Mouse (Mus musculus) embryonic fibroblast, embryonic 13.5 days (primary cell): ENCODE results near the gene Mrgprb3. TPM values are rescaled to one million over a fixed set of nuclear protein-coding genes. Genes with fewer than 3 reads are reported as not detected.

Experiments used
- H3K27ac ChIP-seq: 2 replicates; pipeline ENCODE4 v1.5.1; 2012; ENCODE audit warnings: low read length, control low read depth, inconsistent platforms; ENCODE audit not compliant: insufficient read depth
- H3K4me1 ChIP-seq: 2 replicates; pipeline ENCODE4 v1.6.1; 2011; ENCODE audit warnings: low read length; ENCODE audit not compliant: control insufficient read depth, insufficient read depth
- H3K4me3 ChIP-seq: 2 replicates; pipeline ENCODE4 v1.5.1; 2011; ENCODE audit warnings: mild to moderate bottlenecking, control low read depth, low read length; ENCODE audit not compliant: insufficient read depth
- CTCF ChIP-seq: IDR thresholded peaks from 2 replicates; pipeline ENCODE4 v1.5.1; 2011; ENCODE audit warnings: mild to moderate bottlenecking, control low read depth, low read length, moderate library complexity, borderline replicate concordance; ENCODE audit not compliant: insufficient read depth
- POLR2A ChIP-seq: IDR thresholded peaks from 2 replicates; pipeline ENCODE4 v1.6.1; 2011; ENCODE audit warnings: low read depth, mild to moderate bottlenecking, control low read depth, low read length, moderate library complexity
- polyA plus RNA-seq: library from polyadenylated mRNA; stranded (reverse); fragments of >200 nt; gene quantifications from 2 replicates; pipeline ENCODE4 v1.2.4, GENCODE M21; 2011; ENCODE audit warnings: low read depth; ENCODE audit not compliant: missing spikeins, insufficient read length

Gene Mrgprb3
- polyA plus RNA-seq: not detected in 2 replicates

DNA sequence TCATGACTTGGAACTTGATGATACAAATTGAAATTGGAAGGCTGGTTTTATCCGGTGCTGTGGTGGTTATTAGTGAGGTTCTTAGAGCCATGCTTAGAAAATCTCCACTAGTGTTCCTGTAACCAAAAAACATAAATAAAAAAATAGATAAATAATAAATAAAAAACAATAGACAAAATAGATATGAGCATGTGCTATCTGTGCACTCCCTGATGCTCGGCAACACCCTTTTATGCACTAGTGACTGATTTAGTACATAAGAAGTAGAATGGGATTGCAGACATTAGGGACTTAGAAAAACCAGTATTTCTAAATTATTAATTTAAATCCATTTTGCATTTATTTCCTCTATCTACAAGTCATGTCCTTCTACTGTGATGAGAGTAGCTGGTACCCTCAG is at the start of gene Mrgprb3:
Gene Mrgprb3, minus strand, starts transcription at position 101 of the 400 bp plus-strand sequence.
- H3K4me1 ChIP-seq: no peaks in the 10 kb centered on the region
- no peak within 1 kb of the TSS for H3K4me3 ChIP-seq
- H3K27ac ChIP-seq: no peak within 1 kb of the TSS
- no peak for TF ChIP-seq POLR2A
- no peak for TF ChIP-seq CTCF

Other genes starting within 250 kb of the Mrgprb3 start
- not detected in 2 replicates for gene Mrgprb1, start 187.5 kb downstream of the Mrgprb3 start, polyA plus RNA-seq
- gene Mrgprx2, start 144.5 kb downstream of the Mrgprb3 start, polyA plus RNA-seq: not detected in 2 replicates
- gene Mrgprb2, start 85.7 kb downstream of the Mrgprb3 start, polyA plus RNA-seq: not detected in 2 replicates
- 28.1 and 28.6 TPM in 2 replicates for gene Zdhhc13, start 145.2 kb upstream of the Mrgprb3 start, polyA plus RNA-seq
- gene Csrp3, start 204.2 kb upstream of the Mrgprb3 start, polyA plus RNA-seq: not detected in 2 replicates
- 14.8 and 15.5 TPM in 2 replicates for gene E2f8, start 237.8 kb upstream of the Mrgprb3 start, polyA plus RNA-seq